Mouse (Mus musculus) hindbrain, embryonic 16.5 days (tissue): ENCODE results near the gene 1700012B07Rik. TPM values are rescaled to one million over a fixed set of nuclear protein-coding genes. Genes with fewer than 3 reads are reported as not detected.

Experiments
- ATAC-seq: fragments of 200-750 bp; cut with Nextera tagmentation; 2 replicates; pipeline ENCODE4 v1.8.0; 2017; ENCODE audit warnings: moderate TSS enrichment, moderate library complexity
- H3K27ac ChIP-seq: fragments of 300-500 bp; sonication (generic); 2 replicates; pipeline ENCODE4 v1.5.1; 2014; ENCODE audit warnings: low read depth, mild to moderate bottlenecking, control low read depth, low read length, moderate library complexity
- H3K27me3 ChIP-seq: fragments of 300-500 bp; sonication (generic); replicated peaks from 2 replicates; pipeline ENCODE4 v1.6.1; 2014; ENCODE audit warnings: low read length; ENCODE audit not compliant: control insufficient read depth, insufficient read depth
- H3K36me3 ChIP-seq: fragments of 300-500 bp; sonication (generic); 2 replicates; pipeline ENCODE4 v1.6.1; 2014; ENCODE audit warnings: mild to moderate bottlenecking, low read length, moderate library complexity, mixed read lengths; ENCODE audit not compliant: control insufficient read depth, insufficient read depth
- H3K4me1 ChIP-seq: fragments of 300-500 bp; sonication (generic); 2 replicates; pipeline ENCODE4 v1.6.1; 2014; ENCODE audit warnings: low read depth, low read length; ENCODE audit not compliant: control insufficient read depth, insufficient read depth
- H3K4me2 ChIP-seq: fragments of 300-500 bp; sonication (generic); 2 replicates; pipeline ENCODE4 v1.6.1; 2014; ENCODE audit warnings: mild to moderate bottlenecking, low read length, control low read depth, moderate library complexity
- H3K4me3 ChIP-seq: fragments of 300-500 bp; sonication (generic); 2 replicates; pipeline ENCODE4 v1.5.1; 2014; ENCODE audit warnings: mild to moderate bottlenecking, low read length, control low read depth, moderate library complexity
- H3K9ac ChIP-seq: fragments of 300-500 bp; sonication (generic); 2 replicates; pipeline ENCODE4 v1.6.1; 2014; ENCODE audit warnings: low read depth, mild to moderate bottlenecking, control low read depth, low read length, moderate library complexity
- H3K9me3 ChIP-seq: fragments of 300-500 bp; sonication (generic); 2 replicates; pipeline ENCODE4 v1.6.1; 2014; ENCODE audit warnings: mild to moderate bottlenecking, low read length, moderate library complexity; ENCODE audit not compliant: control insufficient read depth
- WGBS: fragments of 180-500 bp; shearing (Covaris S2); extraction: QIAGEN DNeasy Blood & Tissue Kit; methylation state at CpG from one replicate; pipeline ENCODE4 v1.1.7; 2014; 5-methylcytosine and 5-hydroxymethylcytosine counted together
- polyA plus RNA-seq: library from polyadenylated mRNA; unstranded; fragments of >200 nt; fragmentation: Nextera tagmentation; extraction: Ambion mirVana; gene quantifications from 2 replicates; pipeline ENCODE4 v1.2.1, GENCODE M21; 2015

The 1700012B07Rik gene
- polyA plus RNA-seq, 1 experiment from 2014 or later, result not detected

DNA sequence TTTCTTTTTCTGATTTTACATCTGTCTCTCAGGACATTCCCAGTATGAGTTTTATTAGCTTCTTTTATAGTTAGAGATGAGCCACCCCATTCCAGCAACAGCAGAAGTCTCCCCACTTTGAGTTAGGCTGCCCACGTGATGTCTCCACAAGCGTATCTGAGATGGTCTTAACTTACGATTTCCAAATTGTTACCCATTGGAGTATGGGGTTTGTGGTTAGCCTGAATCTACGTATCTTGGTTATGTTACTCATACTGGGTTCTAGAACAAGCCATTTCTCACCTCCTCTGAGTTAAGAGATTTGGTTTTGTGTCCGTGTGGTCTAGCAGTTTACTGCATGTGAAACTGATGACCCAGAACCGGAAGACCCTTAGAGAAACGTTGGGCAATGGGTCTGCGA, 37.6 kb downstream of the 1700012B07Rik start:
- Histone ChIP-seq H3K4me3 (no peak overlapping the region), H3K4me2 (no peak overlapping the region), H3K36me3 (no peaks in the 10 kb centered on the region), H3K9me3 (no peaks in the 10 kb centered on the region), H3K27me3 (no peaks in the 10 kb centered on the region), H3K9ac (no peak overlapping the region), H3K27ac (no peak overlapping the region), H3K4me1 (no peaks in the 10 kb centered on the region)
- WGBS, result 93% methylated on average over 8 of the region's 8 CpGs
- ATAC-seq, result no peak

- H3K36me3 ChIP-seq, result no peaks in the 10 kb centered on the region
- no peaks in the 10 kb centered on the region for H3K9me3 ChIP-seq
- no peaks in the 10 kb centered on the region for H3K27me3 ChIP-seq
- H3K4me2 ChIP-seq, result no peak overlapping the region
- H3K9ac ChIP-seq, result no peak overlapping the region
- WGBS, result 84% methylated on average over 5 of the region's 5 CpGs
- H3K4me1 ChIP-seq, result no peaks in the 10 kb centered on the region
- H3K27ac ChIP-seq, result no peak overlapping the region
- H3K4me3 ChIP-seq, result no peak overlapping the region
- no peak for ATAC-seq
These were observed 42.5 kb downstream of the 1700012B07Rik start for GRCm38 (mm10) chr11:109785392-109785791.

- Histone ChIP-seq H3K4me2 (no peak overlapping the region), H3K4me1 (no peaks in the 10 kb centered on the region), H3K9me3 (no peaks in the 10 kb centered on the region), H3K36me3 (no peaks in the 10 kb centered on the region), H3K4me3 (no peak overlapping the region), H3K9ac (no peak overlapping the region), H3K27me3 (no peaks in the 10 kb centered on the region), H3K27ac (no peak overlapping the region)
- 89% methylated on average over 1 of the region's 1 CpGs for WGBS
- ATAC-seq, result no peak
These were observed 56.5 kb downstream of the 1700012B07Rik start for GRCm38 (mm10) chr11:109771381-109771780.

DNA sequence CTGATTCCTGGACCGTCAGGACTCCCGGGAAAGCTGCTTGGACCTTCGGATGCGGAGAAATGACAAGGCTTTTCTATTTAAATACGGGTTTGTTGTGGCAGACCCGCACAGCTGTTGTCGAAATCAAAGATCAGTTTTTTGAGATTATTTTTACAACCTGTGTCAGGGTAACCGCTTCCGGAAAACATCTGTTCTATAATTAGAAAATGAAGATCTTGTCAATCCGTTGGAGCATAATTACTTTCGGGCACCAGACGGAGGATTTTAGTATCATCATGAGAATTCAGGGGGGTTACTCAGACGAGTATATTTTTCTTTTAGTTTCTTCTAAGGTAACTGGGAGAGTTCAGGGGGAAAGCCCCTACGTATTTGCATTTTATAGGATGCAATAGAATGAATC, 57.7 kb downstream of the 1700012B07Rik start:
- Histone ChIP-seq H3K4me2 (no peak overlapping the region), H3K27me3 (no peaks in the 10 kb centered on the region), H3K9me3 (no peaks in the 10 kb centered on the region), H3K36me3 (no peaks in the 10 kb centered on the region), H3K4me1 (no peaks in the 10 kb centered on the region), H3K4me3 (no peak overlapping the region), H3K9ac (no peak overlapping the region), H3K27ac (no peak overlapping the region)
- 76% methylated on average over 14 of the region's 14 CpGs for WGBS
- no peak for ATAC-seq

- Histone ChIP-seq H3K9ac (no peak overlapping the region), H3K27ac (no peak overlapping the region), H3K4me1 (no peaks in the 10 kb centered on the region), H3K27me3 (no peaks in the 10 kb centered on the region), H3K9me3 (no peaks in the 10 kb centered on the region), H3K4me3 (no peak overlapping the region), H3K36me3 (no peaks in the 10 kb centered on the region), H3K4me2 (no peak overlapping the region)
- ATAC-seq, result no peak
- WGBS, result 82% methylated on average over 5 of the region's 5 CpGs
These were observed 58.8 kb downstream of the 1700012B07Rik start for GRCm38 (mm10) chr11:109769091-109769490.

DNA sequence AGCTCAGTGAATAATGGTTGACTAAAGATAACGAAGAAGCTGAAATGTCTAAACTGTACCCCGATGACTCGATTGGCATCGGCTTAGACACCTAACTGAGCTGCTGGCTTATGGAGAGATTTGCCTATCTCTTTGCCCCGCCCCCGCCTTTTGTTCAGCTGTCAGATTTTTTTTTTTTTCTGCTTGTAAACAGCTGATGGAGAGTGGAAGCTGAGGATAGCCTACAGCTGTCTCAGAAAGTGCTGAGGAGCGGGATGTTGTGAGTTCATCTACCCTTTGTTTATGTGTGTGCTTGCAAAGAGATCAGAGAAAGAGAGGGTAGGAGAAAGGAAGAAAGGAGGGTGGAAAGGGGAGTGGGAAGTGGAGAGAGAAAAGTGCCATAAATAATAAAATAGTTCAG, 67.8 kb downstream of the 1700012B07Rik start:
- no peak overlapping the region for H3K9ac ChIP-seq
- 94% methylated on average over 7 of the region's 7 CpGs for WGBS
- ATAC-seq, result no peak
- H3K4me3 ChIP-seq, result no peak overlapping the region
- no peak overlapping the region for H3K4me2 ChIP-seq
- no peak overlapping the region for H3K27ac ChIP-seq
- no peaks in the 10 kb centered on the region for H3K27me3 ChIP-seq
- no peaks in the 10 kb centered on the region for H3K9me3 ChIP-seq
- H3K36me3 ChIP-seq, result no peaks in the 10 kb centered on the region
- no peaks in the 10 kb centered on the region for H3K4me1 ChIP-seq

- Histone ChIP-seq H3K36me3 (no peaks in the 10 kb centered on the region), H3K9ac (no peak overlapping the region), H3K27me3 (no peaks in the 10 kb centered on the region), H3K4me2 (no peak overlapping the region), H3K9me3 (no peaks in the 10 kb centered on the region), H3K4me3 (no peak overlapping the region), H3K27ac (no peak overlapping the region), H3K4me1 (no peaks in the 10 kb centered on the region)
- no peak for ATAC-seq
- WGBS, result 95% methylated on average over 2 of the region's 2 CpGs
These were observed 69.1 kb downstream of the 1700012B07Rik start for GRCm38 (mm10) chr11:109758616-109759215.

- peak; percentile 96 for ATAC-seq
- no peaks in the 10 kb centered on the region for H3K27me3 ChIP-seq
- no peak overlapping the region for H3K4me3 ChIP-seq
- H3K9me3 ChIP-seq, result no peaks in the 10 kb centered on the region
- 76% methylated on average over 7 of the region's 7 CpGs for WGBS
- H3K9ac ChIP-seq, result no peak overlapping the region
- no peak overlapping the region for H3K27ac ChIP-seq
- peaks cover 6% of the 10 kb centered on the region for H3K4me1 ChIP-seq
- no peak overlapping the region for H3K4me2 ChIP-seq
- no peaks in the 10 kb centered on the region for H3K36me3 ChIP-seq
These were observed 73.7 kb downstream of the 1700012B07Rik start for GRCm38 (mm10) chr11:109754105-109754602.

DNA sequence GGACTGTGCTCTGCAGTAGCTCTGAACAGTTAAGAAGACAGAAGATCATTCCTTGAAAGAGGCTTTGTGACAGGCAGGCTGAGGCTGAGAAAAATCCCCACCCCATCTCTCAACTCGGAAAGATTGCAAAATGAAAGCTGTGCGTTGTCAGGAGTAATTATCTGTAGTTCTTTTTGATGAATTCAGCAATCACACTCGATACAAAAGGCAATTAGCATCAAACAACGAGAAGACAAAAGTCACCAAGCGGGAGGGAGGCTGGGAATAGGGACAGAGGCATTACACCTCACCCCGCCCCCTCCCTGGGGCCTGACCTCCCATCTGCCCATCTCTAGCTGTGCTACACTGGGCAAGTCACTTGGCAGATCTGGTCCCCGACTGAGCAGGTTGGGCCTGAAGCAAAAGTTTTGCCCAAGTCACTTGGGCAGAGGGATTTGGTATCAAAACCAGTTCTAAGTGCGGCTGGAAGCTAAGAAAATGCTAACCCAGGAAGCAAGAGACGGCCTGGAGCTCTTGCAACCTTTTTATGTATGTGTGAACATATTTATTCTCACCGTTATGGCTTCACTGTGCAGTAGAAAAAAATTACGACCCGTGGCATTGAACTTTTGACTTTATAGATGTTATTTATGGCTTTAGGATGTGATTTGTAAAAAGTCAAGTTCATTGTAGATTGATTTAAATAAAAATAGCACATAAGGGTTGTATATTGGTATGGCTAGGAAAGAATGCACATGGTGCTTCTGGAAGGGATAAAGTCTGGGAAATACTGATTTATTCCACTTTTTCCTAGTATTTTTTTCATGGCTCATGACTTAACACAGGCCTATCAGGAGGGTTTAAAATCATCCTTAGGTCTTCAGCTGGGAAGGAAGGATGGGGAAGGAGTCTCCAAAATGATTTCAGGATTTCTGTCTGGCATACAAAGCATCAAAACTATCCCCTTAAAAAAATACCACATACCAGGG, 75.9 kb downstream of the 1700012B07Rik start:
- H3K4me2 ChIP-seq, result peak overlapping the region; percentile 17; the same call in 1 of the 2 replicates
- 39% methylated on average over 12 of the region's 12 CpGs for WGBS

More for the DNA sequence above, 75.9 kb downstream of the 1700012B07Rik start:
- H3K9me3 ChIP-seq, result no peaks in the 10 kb centered on the region
- H3K9ac ChIP-seq, result no peak overlapping the region
- H3K36me3 ChIP-seq, result no peaks in the 10 kb centered on the region
- no peaks in the 10 kb centered on the region for H3K27me3 ChIP-seq
- H3K27ac ChIP-seq, result no peak overlapping the region
- H3K4me3 ChIP-seq, result no peak overlapping the region
- H3K4me1 ChIP-seq, result peaks cover 6% of the 10 kb centered on the region
- no peak for ATAC-seq
